Mouse (Mus musculus) Patski (cell line): ENCODE data around the gene D5Ertd579e. TPM values are rescaled to one million over a fixed set of nuclear protein-coding genes. Genes with fewer than 3 reads are reported as not detected.

Experiments
- ATAC-seq: fragments of 100-300 bp; one replicate; pipeline ENCODE4 v1.8.0; 2021
- CTCF ChIA-PET: fragments of 350-600 bp; sonication (Branson Sonifier 250); formaldehyde crosslinking; loops from one replicate; lab custom pipeline; 2022; ENCODE audit warnings: inconsistent platforms; lab: Charles Lee
- POLR2A ChIA-PET: fragments of 350-600 bp; sonication (Branson Sonifier 250); formaldehyde crosslinking; loops from one replicate; lab custom pipeline; 2022; ENCODE audit warnings: antibody characterized with exemption, inconsistent platforms; lab: Charles Lee
- DNase-seq: peaks from one replicate; pipeline ENCODE4 v3.0.0-alpha.2; 2011; ENCODE audit warnings: low read depth, low spot score
- H3K27me3 ChIP-seq: fragments of 371-371 bp; one replicate; pipeline ENCODE4 v1.5.1; 2021
- CTCF ChIP-seq: fragments of 100-300 bp; IDR thresholded peaks from one replicate; pipeline ENCODE4 v1.5.1; 2021
- in situ Hi-C: fragments of 300-500 bp; cut with MboI; formaldehyde crosslinking; loops from 3 replicates; pipeline ENCODE4 v1.11.1; 2018; ENCODE audit warnings: low pct_unique_long_range_greater_than_20kb, mixed read lengths
- polyA plus RNA-seq: library from polyadenylated mRNA; unstranded; gene quantifications from one replicate; pipeline ENCODE4 v1.2.3, GENCODE M21; 2021

Gene D5Ertd579e
- polyA plus RNA-seq, 1 experiment from 2014 or later = 71.5 TPM

GRCm38 (mm10) chr5:36570098-36570497 is 125.7 kb downstream of the D5Ertd579e start:
- no peaks in the 10 kb centered on the region for H3K27me3 ChIP-seq
- POLR2A ChIA-PET = no interaction called here
- in situ Hi-C loops = no loop called here
- CTCF ChIA-PET = interaction anchor here (1.2 kb wide), 1 partner anchor 12 kb away, joined by 5 read pairs; no protein-coding TSS in a partner anchor
- no peak for TF ChIP-seq CTCF
- DNase-seq (no peak), ATAC-seq (no peak)

GRCm38 (mm10) chr5:36568118-36568517 is 127.7 kb downstream of the D5Ertd579e start:
- no peak for DNase-seq
- ChIA-PET POLR2A (interaction anchor here (0.5 to 0.7 kb wide), 2 partner anchors 11 to 18 kb away, joined by 3 to 13 read pairs; no protein-coding TSS in a partner anchor), CTCF (interaction anchor here (0.9 to 1.2 kb wide), 3 partner anchors 12 to 17 kb away, joined by 3 to 6 read pairs (median 3); no protein-coding TSS in a partner anchor)
- H3K27me3 ChIP-seq = no peaks in the 10 kb centered on the region
- no peak for ATAC-seq
- in situ Hi-C loops = no loop called here
- no peak for TF ChIP-seq CTCF

GRCm38 (mm10) chr5:36567627-36568026 is 128.2 kb downstream of the D5Ertd579e start:
- CTCF ChIA-PET = interaction anchor here (0.9 to 1.2 kb wide), 3 partner anchors 11 to 16 kb away, joined by 3 to 6 read pairs (median 3); no protein-coding TSS in a partner anchor
- no peaks in the 10 kb centered on the region for H3K27me3 ChIP-seq
- ATAC-seq (no peak), DNase-seq (no peak)
- POLR2A ChIA-PET = interaction anchor here (0.5 to 0.7 kb wide), 2 partner anchors 11 to 18 kb away, joined by 3 to 13 read pairs; no protein-coding TSS in a partner anchor
- no peak for TF ChIP-seq CTCF
- in situ Hi-C loops = no loop called here

GRCm38 (mm10) chr5:36564530-36564929 is 131.3 kb downstream of the D5Ertd579e start:
- ChIA-PET CTCF (no interaction called here), POLR2A (no interaction called here)
- in situ Hi-C loops = no loop called here
- no peaks in the 10 kb centered on the region for H3K27me3 ChIP-seq
- no peak for ATAC-seq
- DNase-seq = no peak
- TF ChIP-seq CTCF = no peak

- H3K27me3 ChIP-seq = no peaks in the 10 kb centered on the region
- ChIA-PET POLR2A (no interaction called here), CTCF (interaction anchor here (1.2 to 2.3 kb wide), 2 partner anchors 10 to 18 kb away, joined by 3 to 6 read pairs; no protein-coding TSS in a partner anchor)
- TF ChIP-seq CTCF = no peak
- in situ Hi-C loops = no loop called here
- ATAC-seq (no peak), DNase-seq (no peak)
Observed at GRCm38 (mm10) chr5:36563741-36564140, 132.1 kb downstream of the D5Ertd579e start.

- TF ChIP-seq CTCF = no peak
- POLR2A ChIA-PET = no interaction called here
- in situ Hi-C loops = no loop called here
- no peak for ATAC-seq
- CTCF ChIA-PET = interaction anchor here (1.2 to 2.3 kb wide), 2 partner anchors 11 to 19 kb away, joined by 3 to 6 read pairs; no protein-coding TSS in a partner anchor
- H3K27me3 ChIP-seq = no peaks in the 10 kb centered on the region
- DNase-seq = no peak
Observed at GRCm38 (mm10) chr5:36562791-36563445, 132.9 kb downstream of the D5Ertd579e start.

- H3K27me3 ChIP-seq = no peaks in the 10 kb centered on the region
- POLR2A ChIA-PET = no interaction called here
- ATAC-seq (no peak), DNase-seq (no peak)
- TF ChIP-seq CTCF = no peak
- CTCF ChIA-PET = interaction anchor here (2.3 kb wide), 1 partner anchor 12 kb away, joined by 6 read pairs; no protein-coding TSS in a partner anchor
- in situ Hi-C loops = no loop called here
Observed at GRCm38 (mm10) chr5:36561509-36561908, 134.3 kb downstream of the D5Ertd579e start.

- no peak for ATAC-seq
- CTCF ChIA-PET = no interaction called here
- TF ChIP-seq CTCF = no peak
- POLR2A ChIA-PET = no interaction called here
- DNase-seq = no peak
- in situ Hi-C loops = no loop called here
- H3K27me3 ChIP-seq = no peaks in the 10 kb centered on the region
Observed at GRCm38 (mm10) chr5:36560490-36560889, 135.3 kb downstream of the D5Ertd579e start.

- DNase-seq (no peak), ATAC-seq (no peak)
- ChIA-PET POLR2A (no interaction called here), CTCF (interaction anchor here (1.2 to 1.9 kb wide), 4 partner anchors 10 to 21 kb away, joined by 3 to 5 read pairs (median 4); no protein-coding TSS in a partner anchor)
- no peaks in the 10 kb centered on the region for H3K27me3 ChIP-seq
- TF ChIP-seq CTCF = no peak
- in situ Hi-C loops = no loop called here
Observed at GRCm38 (mm10) chr5:36559510-36560235, 136.2 kb downstream of the D5Ertd579e start.

- POLR2A ChIA-PET = no interaction called here
- CTCF ChIA-PET = interaction anchor here (1.2 to 1.9 kb wide), 4 partner anchors 10 to 21 kb away, joined by 3 to 5 read pairs (median 4); no protein-coding TSS in a partner anchor
- no peak for DNase-seq
- no peak for TF ChIP-seq CTCF
- in situ Hi-C loops = no loop called here
- ATAC-seq = no peak
- no peaks in the 10 kb centered on the region for H3K27me3 ChIP-seq
Observed at GRCm38 (mm10) chr5:36559106-36559505, 136.7 kb downstream of the D5Ertd579e start.
